Mouse (Mus musculus) heart, embryonic 16.5 days (tissue): ENCODE measurements around the gene Vmn1r83. TPM values are rescaled to one million over a fixed set of nuclear protein-coding genes. Genes with fewer than 3 reads are reported as not detected.

Experiments used
- ATAC-seq: fragments of 200-750 bp; cut with Nextera tagmentation; replicated peaks from 2 replicates; pipeline ENCODE4 v1.8.0; 2017; ENCODE audit warnings: moderate number of reproducible peaks; ENCODE audit not compliant: insufficient read depth, low FRiP score; ENCODE audit errors: extremely low read depth
- H3K27ac ChIP-seq: fragments of 300-500 bp; sonication (generic); 2 replicates; pipeline ENCODE4 v1.5.1; 2014; ENCODE audit warnings: mild to moderate bottlenecking, low read length, control low read depth, moderate library complexity
- H3K27me3 ChIP-seq: fragments of 300-500 bp; sonication (generic); 2 replicates; pipeline ENCODE4 v1.6.1; 2014; ENCODE audit warnings: low read length, mixed read lengths; ENCODE audit not compliant: control insufficient read depth, insufficient read depth
- H3K36me3 ChIP-seq: fragments of 300-500 bp; sonication (generic); 2 replicates; pipeline ENCODE4 v1.6.1; 2014; ENCODE audit not compliant: control insufficient read depth, insufficient read depth
- H3K4me1 ChIP-seq: fragments of 300-500 bp; sonication (generic); 2 replicates; pipeline ENCODE4 v1.6.1; 2014; ENCODE audit warnings: low read length, mixed read lengths; ENCODE audit not compliant: control insufficient read depth, insufficient read depth
- H3K4me2 ChIP-seq: fragments of 300-500 bp; sonication (generic); 2 replicates; pipeline ENCODE4 v1.6.1; 2014; ENCODE audit warnings: low read depth, mild to moderate bottlenecking, control low read depth, low read length
- H3K4me3 ChIP-seq: fragments of 300-500 bp; sonication (generic); 2 replicates; pipeline ENCODE4 v1.5.1; 2014; ENCODE audit warnings: mild to moderate bottlenecking, control low read depth, low read length
- H3K9ac ChIP-seq: fragments of 300-500 bp; sonication (generic); 2 replicates; pipeline ENCODE4 v1.6.1; 2014; ENCODE audit warnings: low read length, control low read depth
- H3K9me3 ChIP-seq: fragments of 300-500 bp; sonication (generic); replicated peaks from 2 replicates; pipeline ENCODE4 v1.6.1; 2016; ENCODE audit warnings: low read length; ENCODE audit not compliant: control insufficient read depth
- WGBS: fragments of 180-500 bp; shearing (Covaris S2); extraction: QIAGEN DNeasy Blood & Tissue Kit; methylation state at CpG from one replicate; pipeline ENCODE4 v1.1.7; 2014; 5-methylcytosine and 5-hydroxymethylcytosine counted together
- microRNA-seq: library from miRNA; unstranded; fragments of <30 nt; microRNA quantifications from one replicate; pipeline ENCODE4, GENCODE M21; 2017
- polyA plus RNA-seq: library from polyadenylated mRNA; unstranded; fragments of >200 nt; fragmentation: Nextera tagmentation; extraction: Ambion mirVana; gene quantifications from 2 replicates; pipeline ENCODE4 v1.2.1, GENCODE M21; 2015

Gene Vmn1r83
- polyA plus RNA-seq, result 0.05 TPM in 1 of 2 replicates, not detected in the other

- Histone ChIP-seq H3K27me3 (no peaks in the 10 kb centered on the region), H3K27ac (no peak within 1 kb of the TSS), H3K9me3 (peaks cover 8% of the 10 kb centered on the region), H3K36me3 (no peaks in the 10 kb centered on the region), H3K4me2 (no peak within 1 kb of the TSS), H3K4me3 (no peak within 1 kb of the TSS), H3K9ac (no peak within 1 kb of the TSS), H3K4me1 (no peaks in the 10 kb centered on the region)
- no peak for ATAC-seq
- 66% methylated on average over 2 of the region's 2 CpGs for WGBS
These were observed at the start of gene Vmn1r83 for GRCm38 (mm10) chr7:12329381-12329780. TSS of gene Vmn1r83 (minus strand) at chr7:12329481.

- 50% methylated on average over 1 of the region's 1 CpGs for WGBS
- ATAC-seq, result no peak
- Histone ChIP-seq H3K27me3 (no peaks in the 10 kb centered on the region), H3K4me1 (no peaks in the 10 kb centered on the region), H3K4me2 (no peak within 1 kb of the TSS), H3K36me3 (no peaks in the 10 kb centered on the region), H3K27ac (no peak within 1 kb of the TSS), H3K9ac (no peak within 1 kb of the TSS), H3K9me3 (no peaks in the 10 kb centered on the region), H3K4me3 (no peak within 1 kb of the TSS)
These were observed 39.9 kb upstream of the Vmn1r83 start, which contains the start of gene Vmn1r84 for GRCm38 (mm10) chr7:12369173-12369572. TSS of gene Vmn1r84 (minus strand) at chr7:12369273.

- H3K9me3 ChIP-seq, result no peaks in the 10 kb centered on the region; the same call in 1 of the 2 replicates
- ATAC-seq, result no peak
- H3K9ac ChIP-seq, result no peak within 1 kb of the TSS
- H3K4me2 ChIP-seq, result no peak within 1 kb of the TSS
- 51% methylated on average over 2 of the region's 2 CpGs for WGBS
- H3K27me3 ChIP-seq, result no peaks in the 10 kb centered on the region
- H3K4me3 ChIP-seq, result no peak within 1 kb of the TSS
- no peak within 1 kb of the TSS for H3K27ac ChIP-seq
- H3K36me3 ChIP-seq, result no peaks in the 10 kb centered on the region
- no peaks in the 10 kb centered on the region for H3K4me1 ChIP-seq
These were observed 29.2 kb downstream of the Vmn1r83 start, which contains the start of gene Vmn1r82 for GRCm38 (mm10) chr7:12300130-12300529. TSS of gene Vmn1r82 (plus strand) at chr7:12300430.

Small RNA genes lying within 50 kb of the gene (microRNA-seq; reads per million reads assigned to microRNA genes)
- not detected for gene Gm23521

Other genes starting within 250 kb of the Vmn1r83 start
- gene Vmn1r78, start 179.2 kb downstream of the Vmn1r83 start, polyA plus RNA-seq, result not detected in 2 replicates
- not detected in 2 replicates for gene Vmn1r79, start 158.2 kb downstream of the Vmn1r83 start, polyA plus RNA-seq
- gene Vmn1r80, start 140.2 kb downstream of the Vmn1r83 start, polyA plus RNA-seq, result not detected in 2 replicates
- gene Vmn1r81, start 61.2 kb downstream of the Vmn1r83 start, polyA plus RNA-seq, result not detected in 2 replicates
- gene Vmn1r82, start 29.1 kb downstream of the Vmn1r83 start, polyA plus RNA-seq, result not detected in 2 replicates
- gene Vmn1r84, start 39.8 kb upstream of the Vmn1r83 start, polyA plus RNA-seq, result not detected in 2 replicates
- gene Zfp551, start 93.3 kb upstream of the Vmn1r83 start, polyA plus RNA-seq, result 2.4 and 2.8 TPM in 2 replicates
- 15.1 and 15.2 TPM in 2 replicates for gene Zfp606, start 148.8 kb upstream of the Vmn1r83 start, polyA plus RNA-seq
- not detected in 2 replicates for gene 2900092C05Rik, start 183.0 kb upstream of the Vmn1r83 start, polyA plus RNA-seq